8 mouse cellular contexts compared by ENCODE assay signal in genomic region chr11:53735682-53736245, GRCm38 (mm10). TPM values are rescaled to one million over a fixed set of nuclear protein-coding genes. Genes with fewer than 3 reads are reported as not detected.
A peak's percentile ranks its signal among the peaks of the same experiment; 100 is the strongest.
DNase-seq lines count a peak whose midpoint lies in the region; ATAC-seq and TF ChIP-seq lines count a peak whose summit lies in the region.

No protein-coding gene starts in this region.

- no peak for TF ChIP-seq POLR2A in cortical plate, adult 2 months (IDR thresholded peaks at IDR 0.05; ENCODE audit: extremely low read depth, insufficient read depth, low read length)

- peak; percentile 88 for TF ChIP-seq CTCF in cortical plate, adult 2 months (IDR thresholded peaks at IDR 0.05; ENCODE audit: extremely low read depth, insufficient read depth, low read length)

- H3K9me3 ChIP-seq in intestine, embryonic 16.5 days (ENCODE audit: control insufficient read depth, low read length), result no peaks in the 10 kb centered on the region
- no peaks in the 10 kb centered on the region for H3K9me3 ChIP-seq in limb, embryonic 10.5 days (replicated peaks)
- H3K9me3 ChIP-seq in midbrain, embryonic 12.5 days, result no peaks in the 10 kb centered on the region

- no peaks in the 10 kb centered on the region for H3K4me1 ChIP-seq in cortical plate, adult 2 months (ENCODE audit: control insufficient read depth, insufficient read depth, low read length)
- no peaks in the 10 kb centered on the region for H3K4me1 ChIP-seq in intestine, embryonic 16.5 days (ENCODE audit: control insufficient read depth, insufficient read depth, low read length)
- peaks cover 3% of the 10 kb centered on the region; the same call in 1 of the 2 replicates for H3K4me1 ChIP-seq in limb, embryonic 10.5 days
- H3K4me1 ChIP-seq in midbrain, embryonic 12.5 days, result no peaks in the 10 kb centered on the region

- H3K27ac ChIP-seq in cortical plate, adult 2 months (ENCODE audit: insufficient read depth, low read length), result no peak overlapping the region
- no peak overlapping the region for H3K27ac ChIP-seq in intestine, embryonic 16.5 days (ENCODE audit: low read length)
- peak overlapping the region; percentile 56; the same call in 1 of the 2 replicates for H3K27ac ChIP-seq in limb, embryonic 10.5 days
- H3K27ac ChIP-seq in midbrain, embryonic 12.5 days (replicated peaks), result no peak overlapping the region

- peak; percentile 84 for ATAC-seq in granulocyte monocyte progenitor cell, adult 5-6 weeks (replicated peaks; ENCODE audit: poor library complexity, severe bottlenecking)
- ATAC-seq in intestine, embryonic 16.5 days, result peak; percentile 82
- ATAC-seq in midbrain, embryonic 12.5 days (ENCODE audit: low FRiP score, low read depth), result peak; percentile 78

- H3K9ac ChIP-seq in intestine, embryonic 16.5 days (ENCODE audit: low read depth, low read length), result 0 out of 2 replicates have a peak overlapping the region, but pooled peaks have one; percentile 16
- H3K9ac ChIP-seq in midbrain, embryonic 12.5 days (replicated peaks), result no peak overlapping the region

- H3K27me3 ChIP-seq in intestine, embryonic 16.5 days (replicated peaks; ENCODE audit: control insufficient read depth, insufficient read depth, low read length), result no peaks in the 10 kb centered on the region
- no peaks in the 10 kb centered on the region for H3K27me3 ChIP-seq in limb, embryonic 10.5 days (ENCODE audit: low read depth, poor library complexity, severe bottlenecking)
- no peaks in the 10 kb centered on the region for H3K27me3 ChIP-seq in midbrain, embryonic 12.5 days

- DNase-seq in gastrocnemius, adult 18-20 months (ENCODE audit: low spot score), result peak; percentile 67
- no peak for DNase-seq in gastrocnemius, adult 8-10 months (ENCODE audit: low spot score in 2 of 2)
- peak; percentile 75 for DNase-seq in limb, embryonic 10.5 days (ENCODE audit: low spot score)
- peak; percentile 40 for DNase-seq in spleen, adult 12 weeks (ENCODE audit: low spot score)

- H3K36me3 ChIP-seq in intestine, embryonic 16.5 days (ENCODE audit: control insufficient read depth, insufficient read depth, low read length), result no peaks in the 10 kb centered on the region
- H3K36me3 ChIP-seq in limb, embryonic 10.5 days, result no peaks in the 10 kb centered on the region
- no peaks in the 10 kb centered on the region for H3K36me3 ChIP-seq in midbrain, embryonic 12.5 days

- H3K4me3 ChIP-seq in cortical plate, adult 2 months (ENCODE audit: insufficient read depth, low read length), result no peak overlapping the region
- H3K4me3 ChIP-seq in intestine, embryonic 16.5 days (ENCODE audit: low read length), result no peak overlapping the region; the same call in 1 of the 2 replicates
- peak overlapping the region; percentile 33 for H3K4me3 ChIP-seq in limb, embryonic 10.5 days
- H3K4me3 ChIP-seq in midbrain, embryonic 12.5 days, result 0 out of 2 replicates have a peak overlapping the region, but pooled peaks have one; percentile 18

- 22% methylated on average over 17 of the region's 17 CpGs for WGBS in intestine, embryonic 16.5 days
- 36% methylated on average over 17 of the region's 17 CpGs for WGBS in limb, embryonic 10.5 days
- 24% methylated on average over 17 of the region's 17 CpGs for WGBS in midbrain, embryonic 12.5 days

- peak overlapping the region; percentile 48 for H3K4me2 ChIP-seq in intestine, embryonic 16.5 days (ENCODE audit: low read depth, low read length)
- H3K4me2 ChIP-seq in midbrain, embryonic 12.5 days (replicated peaks), result peak overlapping the region; percentile 47

RNA-seq across cellular contexts. Expression of gene Il5, which starts 15.2 kb away (rescaled TPM):
- total RNA-seq in gastrocnemius, adult 18-20 months (2021), result not detected
- not detected for total RNA-seq in gastrocnemius, adult 8-10 months (2022)
- 0.15 and 0.34 TPM in 2 replicates for polyA plus RNA-seq in cortical plate, adult 2 months (2012; rRNA removed)
- not detected in 2 replicates for total RNA-seq in granulocyte monocyte progenitor cell, adult 5-6 weeks (2014; fragmentation: Nextera tagmentation)
- not detected in 2 replicates for total RNA-seq in granulocyte monocyte progenitor cell, adult 5-6 weeks (2017)
- not detected in 2 replicates for polyA plus RNA-seq in intestine, embryonic 16.5 days (2015; fragmentation: Nextera tagmentation; extraction: Ambion mirVana)
- not detected in 2 replicates for polyA plus RNA-seq in limb, embryonic 10.5 days (2016; fragmentation: Nextera tagmentation; extraction: Ambion mirVana)
- polyA plus RNA-seq in midbrain, embryonic 12.5 days (2016; fragmentation: Nextera tagmentation; extraction: Ambion mirVana), result not detected in 2 replicates

RNA-seq across cellular contexts. Expression of gene Rad50, which starts 28.6 kb away (rescaled TPM):
- total RNA-seq in gastrocnemius, adult 18-20 months (2021), result 1 to 10 TPM; 4.3 to 5.4 TPM
- 1 to 10 TPM; 3.8 to 4.7 (median 4.5) TPM for total RNA-seq in gastrocnemius, adult 8-10 months (2022)
- 6.1 and 6.8 TPM in 2 replicates for polyA plus RNA-seq in cortical plate, adult 2 months (2012; rRNA removed)
- total RNA-seq in granulocyte monocyte progenitor cell, adult 5-6 weeks (2014; fragmentation: Nextera tagmentation), result 58.0 and 59.9 TPM in 2 replicates
- total RNA-seq in granulocyte monocyte progenitor cell, adult 5-6 weeks (2017), result 67.4 and 85.2 TPM in 2 replicates
- 24.8 and 28.5 TPM in 2 replicates for polyA plus RNA-seq in intestine, embryonic 16.5 days (2015; fragmentation: Nextera tagmentation; extraction: Ambion mirVana)
- 24.2 and 28.1 TPM in 2 replicates for polyA plus RNA-seq in limb, embryonic 10.5 days (2016; fragmentation: Nextera tagmentation; extraction: Ambion mirVana)
- polyA plus RNA-seq in midbrain, embryonic 12.5 days (2016; fragmentation: Nextera tagmentation; extraction: Ambion mirVana), result 17.9 and 20.1 TPM in 2 replicates

RNA-seq across cellular contexts. Expression of gene Irf1, which starts 34.0 kb away (rescaled TPM):
- total RNA-seq in gastrocnemius, adult 18-20 months (2021), result 1 to 10 TPM; 4.7 to 9.9 TPM
- 1 to 10 TPM; 3.2 to 5.8 (median 4.4) TPM for total RNA-seq in gastrocnemius, adult 8-10 months (2022)
- 10.9 and 13.8 TPM in 2 replicates for polyA plus RNA-seq in cortical plate, adult 2 months (2012; rRNA removed)
- 37.5 and 41.7 TPM in 2 replicates for total RNA-seq in granulocyte monocyte progenitor cell, adult 5-6 weeks (2014; fragmentation: Nextera tagmentation)
- total RNA-seq in granulocyte monocyte progenitor cell, adult 5-6 weeks (2017), result 41.3 and 55.9 TPM in 2 replicates
- polyA plus RNA-seq in intestine, embryonic 16.5 days (2015; fragmentation: Nextera tagmentation; extraction: Ambion mirVana), result 52.9 and 58.7 TPM in 2 replicates
- polyA plus RNA-seq in limb, embryonic 10.5 days (2016; fragmentation: Nextera tagmentation; extraction: Ambion mirVana), result 5.0 and 8.2 TPM in 2 replicates
- polyA plus RNA-seq in midbrain, embryonic 12.5 days (2016; fragmentation: Nextera tagmentation; extraction: Ambion mirVana), result 3.4 and 4.3 TPM in 2 replicates

RNA-seq across cellular contexts. Expression of gene Gm17334, which starts 37.2 kb away (rescaled TPM):
- not detected for total RNA-seq in gastrocnemius, adult 18-20 months (2021)
- under 1 TPM in 2 of 4 experiments, not detected in 2; 0.34 to 0.48 TPM for total RNA-seq in gastrocnemius, adult 8-10 months (2022)
- 1.4 and 2.3 TPM in 2 replicates for polyA plus RNA-seq in cortical plate, adult 2 months (2012; rRNA removed)
- 2.5 and 4.8 TPM in 2 replicates for total RNA-seq in granulocyte monocyte progenitor cell, adult 5-6 weeks (2014; fragmentation: Nextera tagmentation)
- total RNA-seq in granulocyte monocyte progenitor cell, adult 5-6 weeks (2017), result not detected in 2 replicates
- polyA plus RNA-seq in intestine, embryonic 16.5 days (2015; fragmentation: Nextera tagmentation; extraction: Ambion mirVana), result 0.34 and 0.81 TPM in 2 replicates
- not detected in 2 replicates for polyA plus RNA-seq in limb, embryonic 10.5 days (2016; fragmentation: Nextera tagmentation; extraction: Ambion mirVana)
- polyA plus RNA-seq in midbrain, embryonic 12.5 days (2016; fragmentation: Nextera tagmentation; extraction: Ambion mirVana), result not detected in 2 replicates

Comparison
In these comparisons a context has a peak if more than half of its experiments do, and no peak if none do; other contexts are left out.
1. DNase-seq: peak in gastrocnemius, adult 18-20 months (single experiment), limb, embryonic 10.5 days (single experiment) and spleen, adult 12 weeks (single experiment); none in gastrocnemius, adult 8-10 months (0 of 2).
2. H3K4me3 ChIP-seq: peak in limb, embryonic 10.5 days (single experiment) and midbrain, embryonic 12.5 days (single experiment); none in cortical plate, adult 2 months (single experiment) and intestine, embryonic 16.5 days (single experiment).
3. Peak in every context shown above with its lines, with median percentiles within 50 percentile points of each other: ATAC-seq.